Comparison of ENCODE assay signal across 15 mouse cellular contexts in genomic region chr2:80707429-80707828, GRCm38 (mm10).
DNase-seq lines count a peak whose midpoint lies in the region; ATAC-seq and TF ChIP-seq lines count a peak whose summit lies in the region.
"Had no signal": no experiment of that assay in that cellular context is flagged by ENCODE, and none has a peak within 500 bp of the region (broad histone marks: within the 10 kb centered on the region; RNA-seq: fewer than 3 reads in every experiment).

No protein-coding gene starts in this region.

- TF ChIP-seq CTCF in intestine, postnatal 0 days (IDR thresholded peaks at IDR 0.05; ENCODE audit: low read depth): peak; percentile 35

- intact Hi-C loops in left cerebral cortex, postnatal 36 days (cut with DNase I): no loop called here

- H3K27ac ChIP-seq in intestine, postnatal 0 days (ENCODE audit: low read depth, low read length): no peak overlapping the region
- no peak overlapping the region for H3K27ac ChIP-seq in intestine, embryonic 15.5 days
- H3K27ac ChIP-seq in midbrain, embryonic 14.5 days (replicated peaks; ENCODE audit: low read depth, low read length): no peak overlapping the region
- no peak overlapping the region for H3K27ac ChIP-seq in midbrain, embryonic 11.5 days (ENCODE audit: low read depth, low read length)
- H3K27ac ChIP-seq: embryonic facial prominence, embryonic 15.5 days; limb, embryonic 12.5 days; macrophage; midbrain, embryonic 13.5 days had no signal

- H3K27me3 ChIP-seq in intestine, postnatal 0 days (replicated peaks; ENCODE audit: control insufficient read depth, insufficient read depth, low read length): no peaks in the 10 kb centered on the region
- no peaks in the 10 kb centered on the region for H3K27me3 ChIP-seq in intestine, embryonic 15.5 days (replicated peaks)
- H3K27me3 ChIP-seq in midbrain, embryonic 14.5 days (ENCODE audit: control insufficient read depth, insufficient read depth, low read length): no peaks in the 10 kb centered on the region
- no peaks in the 10 kb centered on the region for H3K27me3 ChIP-seq in midbrain, embryonic 11.5 days (ENCODE audit: control insufficient read depth, insufficient read depth, low read length)
- H3K27me3 ChIP-seq: embryonic facial prominence, embryonic 15.5 days; heart, embryonic 12.5 days; limb, embryonic 12.5 days; midbrain, embryonic 13.5 days had no signal

- H3K9ac ChIP-seq in intestine, postnatal 0 days (ENCODE audit: low read depth, low read length): no peak overlapping the region
- no peak overlapping the region for H3K9ac ChIP-seq in intestine, embryonic 15.5 days
- H3K9ac ChIP-seq in midbrain, embryonic 14.5 days (replicated peaks; ENCODE audit: low read length): no peak overlapping the region
- H3K9ac ChIP-seq in midbrain, embryonic 11.5 days (ENCODE audit: low read length): no peak overlapping the region
- H3K9ac ChIP-seq: embryonic facial prominence, embryonic 15.5 days; heart, embryonic 12.5 days; limb, embryonic 12.5 days; midbrain, embryonic 13.5 days had no signal

- no peaks in the 10 kb centered on the region for H3K9me3 ChIP-seq in intestine, postnatal 0 days (ENCODE audit: control insufficient read depth)
- H3K9me3 ChIP-seq in intestine, embryonic 15.5 days: no peaks in the 10 kb centered on the region
- H3K9me3 ChIP-seq in midbrain, embryonic 14.5 days (ENCODE audit: control insufficient read depth, low read length): no peaks in the 10 kb centered on the region
- no peaks in the 10 kb centered on the region for H3K9me3 ChIP-seq in midbrain, embryonic 11.5 days (ENCODE audit: control insufficient read depth, low read length)
- H3K9me3 ChIP-seq: embryonic facial prominence, embryonic 15.5 days; heart, embryonic 12.5 days; limb, embryonic 12.5 days; midbrain, embryonic 13.5 days had no signal

- ATAC-seq in intestine, postnatal 0 days: no peak
- ATAC-seq in intestine, embryonic 15.5 days: no peak
- peak; percentile 18; the same call in 1 of the 2 replicates for ATAC-seq in midbrain, embryonic 14.5 days (ENCODE audit: low FRiP score, low TSS enrichment)
- no peak for ATAC-seq in midbrain, embryonic 11.5 days (ENCODE audit: low FRiP score)
- ATAC-seq in activated CD4-positive, CD25-positive, alpha-beta regulatory T cell, adult 4 months: peak; percentile 43

- WGBS in intestine, postnatal 0 days: 71% methylated on average over 1 of the region's 1 CpGs
- 84% methylated on average over 1 of the region's 1 CpGs for WGBS in intestine, embryonic 15.5 days
- WGBS in midbrain, embryonic 14.5 days: 78% methylated on average over 1 of the region's 1 CpGs
- 79% methylated on average over 1 of the region's 1 CpGs for WGBS in midbrain, embryonic 11.5 days

- H3K4me2 ChIP-seq in intestine, postnatal 0 days (replicated peaks; ENCODE audit: low read depth): no peak overlapping the region
- no peak overlapping the region for H3K4me2 ChIP-seq in intestine, embryonic 15.5 days (replicated peaks)
- no peak overlapping the region for H3K4me2 ChIP-seq in midbrain, embryonic 14.5 days (ENCODE audit: low read length)
- no peak overlapping the region for H3K4me2 ChIP-seq in midbrain, embryonic 11.5 days
- H3K4me2 ChIP-seq: embryonic facial prominence, embryonic 15.5 days; heart, embryonic 12.5 days; limb, embryonic 12.5 days; midbrain, embryonic 13.5 days had no signal

- no peaks in the 10 kb centered on the region for H3K4me1 ChIP-seq in intestine, postnatal 0 days (replicated peaks; ENCODE audit: control insufficient read depth, insufficient read depth, low read length)
- no peaks in the 10 kb centered on the region for H3K4me1 ChIP-seq in intestine, embryonic 15.5 days (replicated peaks)
- H3K4me1 ChIP-seq in midbrain, embryonic 14.5 days (ENCODE audit: control insufficient read depth, insufficient read depth, low read length): no peaks in the 10 kb centered on the region
- H3K4me1 ChIP-seq in midbrain, embryonic 11.5 days (ENCODE audit: control insufficient read depth, insufficient read depth, low read length): no peaks in the 10 kb centered on the region
- H3K4me1 ChIP-seq: embryonic facial prominence, embryonic 15.5 days; heart, embryonic 12.5 days; limb, embryonic 12.5 days; midbrain, embryonic 13.5 days had no signal

- no peak for DNase-seq in midbrain, embryonic 14.5 days
- DNase-seq in midbrain, embryonic 11.5 days (ENCODE audit: low spot score, missing footprints): no peak
- no peak for DNase-seq in left cerebral cortex, postnatal 36 days (ENCODE audit: low spot score in 2 of 2)
- no peak for DNase-seq in T-cell, adult 2 months (ENCODE audit: low spot score)
- DNase-seq: cerebellum, adult 9-11 months; heart, postnatal 36 days; kidney, postnatal 14 days had no signal

- H3K36me3 ChIP-seq in intestine, postnatal 0 days (ENCODE audit: control insufficient read depth, insufficient read depth): no peaks in the 10 kb centered on the region
- H3K36me3 ChIP-seq in intestine, embryonic 15.5 days: no peaks in the 10 kb centered on the region
- no peaks in the 10 kb centered on the region for H3K36me3 ChIP-seq in midbrain, embryonic 14.5 days (ENCODE audit: control insufficient read depth, insufficient read depth, low read length)
- H3K36me3 ChIP-seq in midbrain, embryonic 11.5 days (ENCODE audit: control insufficient read depth, insufficient read depth, low read length): no peaks in the 10 kb centered on the region
- H3K36me3 ChIP-seq: embryonic facial prominence, embryonic 15.5 days; heart, embryonic 12.5 days; limb, embryonic 12.5 days; midbrain, embryonic 13.5 days had no signal

- no peak overlapping the region for H3K4me3 ChIP-seq in intestine, postnatal 0 days (ENCODE audit: low read depth, low read length)
- no peak overlapping the region for H3K4me3 ChIP-seq in intestine, embryonic 15.5 days (replicated peaks)
- H3K4me3 ChIP-seq in midbrain, embryonic 14.5 days (replicated peaks; ENCODE audit: low read depth, low read length): no peak overlapping the region
- H3K4me3 ChIP-seq in midbrain, embryonic 11.5 days (ENCODE audit: low read depth, low read length): no peak overlapping the region
- H3K4me3 ChIP-seq: embryonic facial prominence, embryonic 15.5 days; heart, embryonic 12.5 days; limb, embryonic 12.5 days; midbrain, embryonic 13.5 days had no signal

Comparison
In these comparisons a context has a peak if more than half of its experiments do, and no peak if none do; other contexts are left out.
1. ATAC-seq: peak in midbrain, embryonic 14.5 days (single experiment) and activated CD4-positive, CD25-positive, alpha-beta regulatory T cell, adult 4 months (single experiment); none in intestine, postnatal 0 days (single experiment), intestine, embryonic 15.5 days (single experiment) and midbrain, embryonic 11.5 days (single experiment).